Mouse (Mus musculus) stomach, embryonic 15.5 days (tissue): ENCODE data around the gene Dnajb7. TPM values are rescaled to one million over a fixed set of nuclear protein-coding genes. Genes with fewer than 3 reads are reported as not detected.

Experiments
- ATAC-seq: fragments of 200-750 bp; cut with Nextera tagmentation; 2 replicates; pipeline ENCODE4 v1.8.0; 2017; ENCODE audit warnings: low read depth, moderate number of reproducible peaks, moderate TSS enrichment; ENCODE audit not compliant: insufficient read depth, low FRiP score
- H3K27ac ChIP-seq: fragments of 300-500 bp; sonication (generic); 2 replicates; pipeline ENCODE4 v1.5.1; 2015; ENCODE audit warnings: mild to moderate bottlenecking, inconsistent platforms
- H3K27me3 ChIP-seq: fragments of 300-500 bp; sonication (generic); replicated peaks from 2 replicates; pipeline ENCODE4 v1.6.1; 2015; ENCODE audit warnings: inconsistent platforms
- H3K36me3 ChIP-seq: fragments of 300-500 bp; sonication (generic); 2 replicates; pipeline ENCODE4 v1.6.1; 2015; ENCODE audit warnings: inconsistent platforms
- H3K4me1 ChIP-seq: fragments of 300-500 bp; sonication (generic); 2 replicates; pipeline ENCODE4 v1.6.1; 2015; ENCODE audit warnings: inconsistent platforms
- H3K4me2 ChIP-seq: fragments of 300-500 bp; sonication (generic); 2 replicates; pipeline ENCODE4 v1.6.1; 2015; ENCODE audit warnings: mild to moderate bottlenecking, inconsistent platforms
- H3K4me3 ChIP-seq: fragments of 300-500 bp; sonication (generic); replicated peaks from 2 replicates; pipeline ENCODE4 v1.5.1; 2015; ENCODE audit warnings: inconsistent platforms
- H3K9ac ChIP-seq: fragments of 300-500 bp; sonication (generic); 2 replicates; pipeline ENCODE4 v1.6.1; 2015; ENCODE audit warnings: inconsistent platforms
- H3K9me3 ChIP-seq: fragments of 300-500 bp; sonication (generic); 2 replicates; pipeline ENCODE4 v1.6.1; 2016; ENCODE audit warnings: inconsistent platforms
- WGBS: fragments of 180-500 bp; shearing (Covaris S2); methylation state at CpG from one replicate; pipeline ENCODE4 v1.1.7; 2015; 5-methylcytosine and 5-hydroxymethylcytosine counted together
- polyA plus RNA-seq: library from polyadenylated mRNA; unstranded; fragments of >200 nt; fragmentation: Nextera tagmentation; extraction: Ambion mirVana; gene quantifications from 2 replicates; pipeline ENCODE4 v1.2.1, GENCODE M21; 2015

Dnajb7 gene
- polyA plus RNA-seq, 1 experiment from 2014 or later, result 2.1 TPM

DNA sequence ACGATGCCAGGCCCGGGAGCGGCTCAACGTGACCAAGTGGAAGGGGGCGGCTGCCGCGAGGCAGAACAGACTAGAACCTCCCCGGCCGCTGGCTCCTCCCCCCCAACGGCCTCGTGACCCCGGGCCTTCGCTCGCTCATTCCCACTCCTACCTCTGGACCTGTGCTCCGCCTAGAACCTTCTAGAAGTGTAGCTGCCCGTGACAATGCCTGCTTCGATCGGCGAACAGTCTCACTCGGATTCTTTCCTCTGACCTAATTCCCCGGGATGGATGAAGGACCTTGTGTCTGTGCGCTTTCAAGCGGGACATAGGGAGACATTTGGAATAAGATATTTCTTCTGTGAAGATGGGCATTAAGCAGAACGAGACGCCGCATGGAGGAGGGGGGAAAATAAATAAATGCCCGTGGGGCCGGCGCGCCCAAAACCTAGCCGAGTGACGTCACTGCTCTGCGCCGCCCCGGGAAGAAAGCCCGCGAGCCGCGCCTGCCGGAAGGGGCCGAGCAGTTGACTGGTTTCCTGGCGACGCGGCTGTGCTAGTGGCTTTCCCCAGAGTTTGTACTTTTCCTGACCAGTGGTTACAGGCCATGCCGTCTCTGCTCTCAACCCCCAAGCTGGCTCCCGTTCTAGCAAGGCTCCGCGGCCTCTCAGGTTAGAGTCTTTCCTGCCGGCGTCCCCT, 8.3 kb downstream of the Dnajb7 start, which contains the start of the genes St13 and Xpnpep3:
Gene St13 (minus strand): TSS at position 440 of the 678 bp plus-strand sequence.
Gene Xpnpep3 (plus strand): TSS at position 501 of the 678 bp plus-strand sequence.
- Histone ChIP-seq H3K27me3 (no peaks in the 10 kb centered on the region), H3K4me1 (peaks cover 7% of the 10 kb centered on the region; the same call in 1 of the 2 replicates), H3K4me3 (peak within 1 kb of the TSS; percentile 99), H3K36me3 (no peaks in the 10 kb centered on the region), H3K27ac (peak within 1 kb of the TSS; percentile 95), H3K9ac (peak within 1 kb of the TSS; percentile 94), H3K9me3 (no peaks in the 10 kb centered on the region), H3K4me2 (peak within 1 kb of the TSS; percentile 61)
- ATAC-seq, result peak; percentile 100
- WGBS, result under 1% methylated on average over 50 of the region's 50 CpGs

DNA sequence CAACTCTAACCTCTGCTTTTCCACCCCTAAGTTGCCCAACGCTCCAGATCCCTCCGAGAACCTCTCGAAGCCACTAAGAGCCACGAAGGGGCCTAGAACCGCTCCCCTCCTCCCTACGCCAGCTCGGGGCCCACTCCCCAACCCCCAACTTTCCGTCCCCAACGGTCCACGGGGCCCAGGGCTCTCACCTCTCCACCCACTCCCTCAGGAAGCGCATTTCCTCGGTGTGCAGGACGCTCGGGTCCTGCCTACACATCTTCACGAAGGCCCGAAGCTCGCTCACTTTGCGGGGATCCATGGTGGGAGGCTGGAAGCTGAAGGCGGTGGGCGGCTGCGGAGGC, 8.8 kb downstream of the Dnajb7 start:
- Histone ChIP-seq H3K9me3 (no peaks in the 10 kb centered on the region), H3K36me3 (no peaks in the 10 kb centered on the region), H3K4me1 (peaks cover 7% of the 10 kb centered on the region; the same call in 1 of the 2 replicates), H3K27ac (peak overlapping the region; percentile 95), H3K4me3 (peak overlapping the region; percentile 99), H3K27me3 (no peaks in the 10 kb centered on the region), H3K9ac (peak overlapping the region; percentile 94), H3K4me2 (peak overlapping the region; percentile 59)
- no peak for ATAC-seq
- WGBS, result 0% methylated on average over 21 of the region's 21 CpGs

DNA sequence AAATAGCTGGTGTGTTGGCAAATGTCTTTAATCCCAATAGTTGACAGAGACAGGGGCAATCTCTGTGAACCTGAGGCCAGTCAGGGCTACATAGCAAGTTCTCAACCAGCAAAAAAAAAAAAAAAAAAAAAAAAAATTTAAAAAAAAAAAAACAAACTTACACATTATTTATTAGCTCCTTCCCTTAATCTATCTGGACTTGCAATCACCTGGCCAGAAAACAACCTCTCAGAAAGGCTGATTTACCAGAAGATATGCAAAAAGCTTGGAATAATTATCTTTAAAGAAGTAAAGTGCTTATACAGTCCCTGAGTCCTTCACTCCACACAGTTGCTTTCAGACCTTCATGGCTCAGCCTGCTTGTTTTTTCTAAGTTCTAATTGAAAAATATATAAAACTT, 9.9 kb downstream of the Dnajb7 start:
- Histone ChIP-seq H3K9me3 (no peaks in the 10 kb centered on the region), H3K9ac (no peak overlapping the region), H3K4me1 (peaks cover 7% of the 10 kb centered on the region; the same call in 1 of the 2 replicates), H3K27me3 (no peaks in the 10 kb centered on the region), H3K27ac (no peak overlapping the region), H3K4me2 (peak overlapping the region; percentile 59), H3K36me3 (no peaks in the 10 kb centered on the region), H3K4me3 (peak overlapping the region; percentile 99)
- ATAC-seq, result no peak

DNA sequence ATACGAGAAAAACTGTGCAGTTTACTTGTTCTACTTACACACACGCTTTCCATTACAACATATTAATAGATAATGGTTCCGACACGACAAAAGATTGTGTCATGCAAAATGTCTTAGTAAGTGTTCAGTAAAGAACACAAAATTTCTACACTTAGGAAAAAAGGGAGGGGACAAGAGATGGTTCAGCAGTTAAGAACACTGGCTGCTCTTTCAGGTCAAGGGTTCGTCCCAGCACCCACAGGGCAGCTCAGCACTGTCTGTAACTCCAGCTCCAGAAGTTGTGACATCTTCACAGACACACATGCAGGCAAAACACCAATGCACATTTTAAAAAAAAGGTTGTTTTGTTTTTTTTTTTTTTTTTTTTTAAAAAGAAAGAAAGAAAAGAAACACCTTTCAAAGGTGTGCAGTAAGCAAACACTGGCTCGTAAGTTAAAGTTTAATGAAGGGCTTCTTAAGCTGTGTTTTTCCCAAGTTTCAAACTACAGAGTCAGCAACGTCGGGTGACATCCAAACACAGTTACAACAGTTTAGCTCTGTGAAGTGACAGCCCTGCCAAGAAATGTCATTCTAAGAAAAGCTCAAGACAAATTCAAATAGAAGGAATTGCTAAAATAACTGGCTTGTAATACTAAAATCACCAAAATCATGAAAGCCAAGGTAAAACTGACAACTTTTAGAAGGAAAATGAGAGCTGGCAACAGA, 13.7 kb downstream of the Dnajb7 start:
- ATAC-seq, result no peak
- Histone ChIP-seq H3K9ac (no peak overlapping the region), H3K9me3 (no peaks in the 10 kb centered on the region), H3K4me2 (no peak overlapping the region), H3K4me1 (peaks cover 4% of the 10 kb centered on the region; the same call in 1 of the 2 replicates), H3K27me3 (no peaks in the 10 kb centered on the region), H3K27ac (no peak overlapping the region), H3K4me3 (no peak overlapping the region), H3K36me3 (peaks cover 8% of the 10 kb centered on the region)
- 74% methylated on average over 8 of the region's 8 CpGs for WGBS

DNA sequence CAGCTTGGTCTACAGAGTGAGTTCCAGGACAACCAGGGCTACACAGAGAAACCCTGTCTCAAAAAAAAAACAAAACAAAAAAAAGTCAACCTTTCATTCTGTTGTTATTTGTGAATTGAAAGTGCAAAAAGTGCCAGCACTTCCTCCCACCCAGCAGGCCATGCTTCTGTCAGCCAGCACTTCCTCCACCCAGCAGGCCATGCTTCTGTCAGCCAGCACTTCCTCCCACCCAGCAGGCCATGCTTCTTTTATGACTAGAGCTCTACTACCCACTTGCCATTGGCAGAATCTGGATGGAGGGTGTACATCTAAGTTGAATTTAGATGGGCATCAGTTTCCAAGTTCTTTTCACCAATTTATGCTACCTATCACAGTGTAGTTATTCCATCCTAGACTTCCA, 15.1 kb downstream of the Dnajb7 start:
- no peak overlapping the region for H3K4me2 ChIP-seq
- no peak overlapping the region for H3K9ac ChIP-seq
- H3K27me3 ChIP-seq, result no peaks in the 10 kb centered on the region
- no peak overlapping the region for H3K4me3 ChIP-seq
- ATAC-seq, result no peak
- peaks cover 3% of the 10 kb centered on the region; the same call in 1 of the 2 replicates for H3K4me1 ChIP-seq
- H3K36me3 ChIP-seq, result peaks cover 14% of the 10 kb centered on the region
- H3K9me3 ChIP-seq, result no peaks in the 10 kb centered on the region
- H3K27ac ChIP-seq, result no peak overlapping the region

DNA sequence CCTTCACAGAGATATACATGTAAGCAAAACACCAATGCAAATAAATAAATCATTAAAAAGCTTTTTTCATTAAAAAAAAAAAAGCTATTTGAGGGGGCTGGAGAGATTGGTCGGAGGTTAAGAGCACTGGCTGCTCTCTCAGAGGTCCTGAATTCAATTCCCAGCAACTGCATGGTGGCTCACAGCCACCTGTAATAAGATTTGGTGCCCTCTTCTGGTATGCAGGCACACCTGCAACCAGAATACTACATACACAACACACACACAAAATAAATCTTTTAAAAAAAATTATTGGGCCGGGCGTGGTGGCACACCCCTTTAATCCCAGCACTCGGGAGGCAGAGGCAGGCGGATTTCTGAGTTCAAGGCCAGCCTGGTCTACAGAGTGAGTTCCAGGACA, 21.8 kb downstream of the Dnajb7 start:
- Histone ChIP-seq H3K27me3 (no peaks in the 10 kb centered on the region), H3K4me1 (no peaks in the 10 kb centered on the region), H3K9ac (no peak overlapping the region), H3K27ac (no peak overlapping the region), H3K4me3 (no peak overlapping the region), H3K36me3 (peaks cover 46% of the 10 kb centered on the region), H3K9me3 (no peaks in the 10 kb centered on the region), H3K4me2 (no peak overlapping the region)
- 93% methylated on average over 5 of the region's 5 CpGs for WGBS
- ATAC-seq, result no peak

DNA sequence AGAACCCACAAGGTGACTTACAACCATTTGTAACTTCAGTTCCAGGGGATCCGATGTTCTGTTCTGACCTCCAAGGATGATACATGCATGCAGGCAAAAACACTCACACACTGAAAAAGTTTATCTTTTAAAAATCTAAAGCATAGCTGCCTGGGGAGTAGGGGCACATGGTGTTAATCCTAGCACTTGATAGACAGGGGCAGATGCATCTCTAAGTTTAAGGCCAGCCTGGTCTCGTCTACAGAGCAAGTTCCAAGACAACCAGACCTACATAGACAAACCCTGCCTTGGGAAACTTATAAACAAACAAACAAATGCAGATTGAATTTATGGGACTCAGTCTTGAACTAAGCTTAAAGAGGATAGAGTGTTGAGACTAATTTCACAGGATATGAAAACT, 29.3 kb downstream of the Dnajb7 start:
- Histone ChIP-seq H3K9me3 (no peaks in the 10 kb centered on the region), H3K36me3 (peaks cover 17% of the 10 kb centered on the region), H3K4me3 (no peak overlapping the region), H3K4me1 (no peaks in the 10 kb centered on the region), H3K4me2 (no peak overlapping the region), H3K27ac (no peak overlapping the region), H3K9ac (no peak overlapping the region), H3K27me3 (no peaks in the 10 kb centered on the region)
- no peak for ATAC-seq
- 85% methylated on average over 2 of the region's 2 CpGs for WGBS

DNA sequence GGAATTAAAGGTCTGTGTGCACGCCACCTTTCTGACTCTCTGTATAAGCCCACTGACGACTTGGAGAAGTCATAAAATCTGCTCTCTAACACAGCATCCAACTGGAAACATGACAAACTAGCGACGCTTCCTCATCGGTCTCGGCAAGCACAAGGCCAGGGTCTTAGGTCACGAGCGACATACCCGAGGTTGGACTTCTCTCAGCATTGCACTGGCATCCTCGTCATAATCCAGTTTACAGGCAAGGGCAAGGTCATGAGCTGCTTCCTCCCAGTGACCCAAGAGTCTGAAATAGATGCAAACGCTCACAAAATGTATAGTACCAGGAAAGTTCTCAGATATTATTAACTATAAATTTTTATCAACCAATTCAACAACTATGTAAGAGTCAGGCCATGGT, 33.5 kb downstream of the Dnajb7 start:
- no peaks in the 10 kb centered on the region for H3K27me3 ChIP-seq
- WGBS, result 90% methylated on average over 11 of the region's 11 CpGs
- no peaks in the 10 kb centered on the region for H3K9me3 ChIP-seq
- H3K9ac ChIP-seq, result no peak overlapping the region
- peaks cover 24% of the 10 kb centered on the region for H3K36me3 ChIP-seq
- no peak overlapping the region for H3K27ac ChIP-seq
- no peaks in the 10 kb centered on the region for H3K4me1 ChIP-seq
- no peak overlapping the region for H3K4me3 ChIP-seq
- no peak overlapping the region for H3K4me2 ChIP-seq
- ATAC-seq, result no peak

DNA sequence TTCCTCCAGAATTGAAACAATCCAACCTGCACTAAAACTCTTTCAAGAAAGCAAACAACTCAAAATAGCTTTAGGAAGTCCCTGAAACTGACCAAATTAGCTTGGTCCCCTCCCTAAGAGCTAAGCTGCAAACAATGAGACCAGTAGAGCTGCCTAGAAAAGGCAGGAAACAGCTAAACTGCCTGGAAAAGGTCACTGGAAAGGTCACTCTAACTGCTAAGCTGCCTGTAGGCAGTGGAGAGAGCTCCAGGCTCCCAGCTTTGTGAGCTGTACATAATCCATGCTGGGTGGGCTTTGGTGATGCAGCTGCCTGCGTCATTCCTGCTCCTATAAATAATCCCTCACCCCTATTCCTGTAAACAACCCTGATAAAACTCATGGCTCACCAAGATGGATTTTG, 37.7 kb downstream of the Dnajb7 start:
- no peak overlapping the region for H3K27ac ChIP-seq
- H3K9me3 ChIP-seq, result no peaks in the 10 kb centered on the region
- 77% methylated on average over 1 of the region's 1 CpGs for WGBS
- no peak overlapping the region for H3K4me3 ChIP-seq
- no peak for ATAC-seq
- H3K4me2 ChIP-seq, result no peak overlapping the region
- H3K9ac ChIP-seq, result no peak overlapping the region
- no peaks in the 10 kb centered on the region for H3K4me1 ChIP-seq
- H3K36me3 ChIP-seq, result peaks cover 33% of the 10 kb centered on the region
- no peaks in the 10 kb centered on the region for H3K27me3 ChIP-seq

DNA sequence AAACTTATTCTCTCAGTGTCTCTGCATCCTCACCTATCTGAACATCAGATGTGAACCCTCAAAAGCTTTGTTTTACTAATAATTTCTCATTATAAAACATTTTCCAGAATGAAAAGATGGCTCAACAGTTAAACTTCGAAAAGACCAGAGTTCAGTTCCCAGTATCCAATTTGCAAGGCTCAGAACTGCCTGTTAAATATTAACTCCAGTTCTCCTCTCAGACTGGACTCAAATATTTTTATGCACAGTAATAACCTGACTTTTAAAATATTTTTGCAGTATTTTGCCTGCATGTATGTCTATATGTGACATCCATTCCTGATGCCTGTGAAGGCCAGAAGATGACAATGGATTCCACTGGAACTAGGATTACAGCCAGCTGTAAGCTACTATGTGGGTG, 39.5 kb downstream of the Dnajb7 start:
- no peaks in the 10 kb centered on the region for H3K27me3 ChIP-seq
- H3K27ac ChIP-seq, result no peak overlapping the region
- no peaks in the 10 kb centered on the region for H3K9me3 ChIP-seq
- no peaks in the 10 kb centered on the region for H3K4me1 ChIP-seq
- H3K36me3 ChIP-seq, result peaks cover 33% of the 10 kb centered on the region
- H3K9ac ChIP-seq, result no peak overlapping the region
- no peak overlapping the region for H3K4me3 ChIP-seq
- H3K4me2 ChIP-seq, result no peak overlapping the region
- no peak for ATAC-seq
- 85% methylated on average over 1 of the region's 1 CpGs for WGBS

DNA sequence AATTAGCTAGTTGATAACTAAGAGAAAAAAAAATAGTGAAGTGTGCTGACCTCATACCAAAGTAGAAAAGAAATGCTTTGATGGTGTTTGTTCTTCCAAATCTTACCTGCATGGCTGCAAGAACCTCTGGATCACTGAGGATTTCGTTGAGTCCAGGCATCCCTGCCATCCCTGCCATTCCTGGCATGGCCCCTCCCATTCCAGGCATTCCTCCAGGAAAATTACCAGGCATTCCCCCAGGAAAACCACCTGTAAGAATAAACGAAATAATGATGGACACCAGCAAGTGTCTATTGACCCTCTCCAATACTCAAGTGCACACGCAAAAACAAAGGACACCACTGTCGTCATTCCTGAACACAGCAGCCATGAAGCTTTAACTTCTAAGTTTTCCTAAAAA, 41.9 kb downstream of the Dnajb7 start:
- no peak for ATAC-seq
- Histone ChIP-seq H3K9me3 (no peaks in the 10 kb centered on the region), H3K4me2 (no peak overlapping the region), H3K27ac (no peak overlapping the region), H3K4me3 (no peak overlapping the region), H3K36me3 (peaks cover 23% of the 10 kb centered on the region), H3K4me1 (no peaks in the 10 kb centered on the region), H3K27me3 (no peaks in the 10 kb centered on the region), H3K9ac (no peak overlapping the region)
- WGBS, result 83% methylated on average over 4 of the region's 4 CpGs

DNA sequence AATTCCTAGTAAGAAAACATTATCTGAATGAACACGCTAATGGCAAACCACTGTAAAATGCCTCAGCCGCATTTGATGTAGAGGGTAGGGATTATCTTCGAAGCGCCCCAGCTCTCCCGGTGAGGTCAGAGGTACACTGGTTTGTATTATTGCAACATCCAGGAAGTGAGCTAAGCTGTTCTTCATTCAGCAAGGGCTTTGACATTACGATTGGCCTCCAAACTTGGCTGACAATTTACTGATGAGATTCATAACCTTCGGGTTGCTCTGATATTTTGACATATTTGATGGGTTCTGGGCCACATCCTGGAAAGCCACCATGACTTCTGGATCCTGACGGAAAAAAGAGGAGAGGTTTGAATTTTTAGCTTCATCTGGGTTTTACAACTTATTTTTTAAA, 42.9 kb downstream of the Dnajb7 start:
- H3K27ac ChIP-seq, result no peak overlapping the region
- no peak overlapping the region for H3K4me3 ChIP-seq
- no peak overlapping the region for H3K9ac ChIP-seq
- H3K27me3 ChIP-seq, result no peaks in the 10 kb centered on the region
- H3K36me3 ChIP-seq, result peaks cover 19% of the 10 kb centered on the region
- no peaks in the 10 kb centered on the region for H3K4me1 ChIP-seq
- ATAC-seq, result no peak
- H3K4me2 ChIP-seq, result no peak overlapping the region
- 80% methylated on average over 8 of the region's 8 CpGs for whole genome bisulfite sequencing
- no peaks in the 10 kb centered on the region for H3K9me3 ChIP-seq
